Mouse (Mus musculus): Measurements from ENCODE around the gene Timm22. TPM values are rescaled to one million over a fixed set of nuclear protein-coding genes. Genes with fewer than 3 reads are reported as not detected.
A peak's percentile ranks its signal among the peaks of the same experiment; 100 is the strongest.

The Timm22 gene
- polyA plus RNA-seq, 1 experiment from 2014 or later = 99.8 TPM

GRCm38 (mm10) chr11:76459489-76459888 lies 52.7 kb downstream of the Timm22 start:
- WGBS = 76% methylated on average over 3 of the region's 3 CpGs
- ATAC-seq = no peak
- Histone ChIP-seq H3K9ac (ENCODE audit: low read depth, low read length) (no peak overlapping the region), H3K27ac (ENCODE audit: low read depth, low read length) (no peak overlapping the region), H3K36me3 (ENCODE audit: control insufficient read depth, insufficient read depth, low read length) (peaks cover 35% of the 10 kb centered on the region), H3K9me3 (ENCODE audit: control insufficient read depth, low read length) (no peaks in the 10 kb centered on the region), H3K4me2 (ENCODE audit: low read length) (no peak overlapping the region), H3K4me1 (ENCODE audit: control insufficient read depth, insufficient read depth, low read depth, low read length) (peaks cover 16% of the 10 kb centered on the region), H3K27me3 (replicated peaks; ENCODE audit: control insufficient read depth, insufficient read depth, low read length) (no peaks in the 10 kb centered on the region), H3K4me3 (ENCODE audit: low read length) (no peak overlapping the region)

GRCm38 (mm10) chr11:76461201-76461600 lies 54.4 kb downstream of the Timm22 start:
- Histone ChIP-seq H3K36me3 (ENCODE audit: control insufficient read depth, insufficient read depth, low read length) (peaks cover 26% of the 10 kb centered on the region), H3K9ac (ENCODE audit: low read depth, low read length) (no peak overlapping the region), H3K27ac (ENCODE audit: low read depth, low read length) (no peak overlapping the region), H3K4me2 (ENCODE audit: low read length) (no peak overlapping the region), H3K4me1 (ENCODE audit: control insufficient read depth, insufficient read depth, low read depth, low read length) (peaks cover 28% of the 10 kb centered on the region), H3K27me3 (replicated peaks; ENCODE audit: control insufficient read depth, insufficient read depth, low read length) (no peaks in the 10 kb centered on the region), H3K9me3 (ENCODE audit: control insufficient read depth, low read length) (no peaks in the 10 kb centered on the region), H3K4me3 (ENCODE audit: low read length) (no peak overlapping the region)
- no peak for ATAC-seq
- 58% methylated on average over 6 of the region's 6 CpGs for WGBS

GRCm38 (mm10) chr11:76461696-76462095 lies 54.9 kb downstream of the Timm22 start:
- no peak overlapping the region for H3K27ac ChIP-seq (ENCODE audit: low read depth, low read length)
- ATAC-seq = no peak
- peaks cover 26% of the 10 kb centered on the region for H3K36me3 ChIP-seq (ENCODE audit: control insufficient read depth, insufficient read depth, low read length)
- no peaks in the 10 kb centered on the region for H3K27me3 ChIP-seq (replicated peaks; ENCODE audit: control insufficient read depth, insufficient read depth, low read length)
- WGBS = 71% methylated on average over 5 of the region's 5 CpGs
- H3K4me1 ChIP-seq (ENCODE audit: control insufficient read depth, insufficient read depth, low read depth, low read length) = peaks cover 29% of the 10 kb centered on the region
- no peak overlapping the region for H3K4me2 ChIP-seq (ENCODE audit: low read length)
- no peak overlapping the region for H3K9ac ChIP-seq (ENCODE audit: low read depth, low read length)
- no peaks in the 10 kb centered on the region for H3K9me3 ChIP-seq (ENCODE audit: control insufficient read depth, low read length)
- H3K4me3 ChIP-seq (ENCODE audit: low read length) = no peak overlapping the region

- 90% methylated on average over 4 of the region's 4 CpGs for WGBS
- peak overlapping the region; percentile 60 for H3K4me2 ChIP-seq (ENCODE audit: low read length)
- peaks cover 57% of the 10 kb centered on the region for H3K4me1 ChIP-seq (ENCODE audit: control insufficient read depth, insufficient read depth, low read depth, low read length)
- no peak for ATAC-seq
- no peak overlapping the region for H3K9ac ChIP-seq (ENCODE audit: low read depth, low read length)
- H3K27me3 ChIP-seq (replicated peaks; ENCODE audit: control insufficient read depth, insufficient read depth, low read length) = no peaks in the 10 kb centered on the region
- no peaks in the 10 kb centered on the region for H3K9me3 ChIP-seq (ENCODE audit: control insufficient read depth, low read length)
- H3K4me3 ChIP-seq (ENCODE audit: low read length) = no peak overlapping the region
- H3K36me3 ChIP-seq (ENCODE audit: control insufficient read depth, insufficient read depth, low read length) = peaks cover 15% of the 10 kb centered on the region
- H3K27ac ChIP-seq (ENCODE audit: low read depth, low read length) = no peak overlapping the region; the same call in 1 of the 2 replicates
Measured at GRCm38 (mm10) chr11:76465879-76466278, 59.1 kb downstream of the Timm22 start.

Other genes with a start within 250 kb of the Timm22 start
- 69.3 and 69.6 TPM in 2 replicates for gene Vps53, start 227.3 kb upstream of the Timm22 start, polyA plus RNA-seq (2015; fragmentation: Nextera tagmentation; extraction: Ambion mirVana)
- gene Fam57a, start 227.3 kb upstream of the Timm22 start, polyA plus RNA-seq (2015; fragmentation: Nextera tagmentation; extraction: Ambion mirVana) = 24.8 and 30.7 TPM in 2 replicates
- gene Dbil5, start 189.3 kb upstream of the Timm22 start, polyA plus RNA-seq (2015; fragmentation: Nextera tagmentation; extraction: Ambion mirVana) = 0.69 and 0.78 TPM in 2 replicates
- gene Gemin4, start 189.3 kb upstream of the Timm22 start, polyA plus RNA-seq (2015; fragmentation: Nextera tagmentation; extraction: Ambion mirVana) = 12.0 and 15.1 TPM in 2 replicates
- gene Mrm3, start 163.2 kb upstream of the Timm22 start, polyA plus RNA-seq (2015; fragmentation: Nextera tagmentation; extraction: Ambion mirVana) = 25.7 and 26.1 TPM in 2 replicates
- gene Glod4, start 163.2 kb upstream of the Timm22 start, polyA plus RNA-seq (2015; fragmentation: Nextera tagmentation; extraction: Ambion mirVana) = 118 and 125 TPM in 2 replicates
- 22.2 and 28.8 TPM in 2 replicates for gene Nxn, start 7.8 kb upstream of the Timm22 start, polyA plus RNA-seq (2015; fragmentation: Nextera tagmentation; extraction: Ambion mirVana)
- gene Abr, start 215.4 kb downstream of the Timm22 start, polyA plus RNA-seq (2015; fragmentation: Nextera tagmentation; extraction: Ambion mirVana) = 85.2 and 102 TPM in 2 replicates